Mouse (Mus musculus) WW6 (cell line): ENCODE results near the gene Gm14632.
"Not testable (repeated sequence)": the region's sequence is repeated elsewhere in the genome, so short reads cannot be mapped to it uniquely, and the experiment has no call there.

Experiments used
- DNase-seq: peaks from one replicate; pipeline ENCODE4 v3.0.0-alpha.2; 2013; ENCODE audit warnings: low read depth, low spot score

Gene Gm14632

DNA sequence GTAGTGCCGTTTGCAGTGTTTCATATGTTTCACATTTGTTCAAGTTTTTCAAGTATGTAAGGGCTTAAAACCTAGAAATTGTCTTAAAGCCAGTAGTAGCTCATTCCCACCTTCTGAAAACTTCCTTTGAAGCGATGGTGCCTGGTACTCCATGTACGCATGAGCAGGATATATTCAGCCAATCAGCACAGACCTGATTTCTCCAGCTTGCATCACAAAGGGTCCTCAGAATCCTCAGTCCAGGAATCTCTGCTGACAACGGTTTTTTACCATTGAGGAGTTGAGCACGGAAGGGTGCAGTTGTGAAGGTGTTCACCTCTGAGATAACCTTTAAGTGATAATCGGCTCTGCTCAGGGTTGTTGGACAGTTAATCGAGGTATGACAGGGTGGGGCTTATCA is at the start of gene Gm14632:
Gene Gm14632, plus strand, starts transcription at position 301 of the 400 bp plus-strand sequence.
- DNase-seq = not testable (repeated sequence)
